Mouse (Mus musculus) limb, embryonic 12.5 days (tissue): ENCODE results near the gene Ctf2. TPM values are rescaled to one million over a fixed set of nuclear protein-coding genes. Genes with fewer than 3 reads are reported as not detected.
A peak's percentile ranks its signal among the peaks of the same experiment; 100 is the strongest.

Experiments used
- ATAC-seq: fragments of 200-750 bp; cut with Nextera tagmentation; 2 replicates; pipeline ENCODE4 v1.8.0; 2017; ENCODE audit warnings: low read depth, moderate TSS enrichment; ENCODE audit not compliant: insufficient number of reproducible peaks, insufficient read depth, low FRiP score, low TSS enrichment
- H3K27ac ChIP-seq: fragments of 300-500 bp; sonication (generic); 2 replicates; pipeline ENCODE4 v1.5.1; 2016; ENCODE audit warnings: mild to moderate bottlenecking, moderate library complexity
- H3K27me3 ChIP-seq: fragments of 300-500 bp; sonication (generic); 2 replicates; pipeline ENCODE4 v1.6.1; 2016; ENCODE audit warnings: mild to moderate bottlenecking, moderate library complexity
- H3K36me3 ChIP-seq: fragments of 300-500 bp; sonication (generic); 2 replicates; pipeline ENCODE4 v1.6.1; 2016; ENCODE audit warnings: mild to moderate bottlenecking, moderate library complexity
- H3K4me1 ChIP-seq: fragments of 300-500 bp; sonication (generic); replicated peaks from 2 replicates; pipeline ENCODE4 v1.6.1; 2016
- H3K4me2 ChIP-seq: fragments of 300-500 bp; sonication (generic); 2 replicates; pipeline ENCODE4 v1.6.1; 2016; ENCODE audit warnings: mild to moderate bottlenecking, moderate library complexity
- H3K4me3 ChIP-seq: fragments of 300-500 bp; sonication (generic); replicated peaks from 2 replicates; pipeline ENCODE4 v1.5.1; 2016; ENCODE audit warnings: mild to moderate bottlenecking
- H3K9ac ChIP-seq: fragments of 300-500 bp; sonication (generic); replicated peaks from 2 replicates; pipeline ENCODE4 v1.6.1; 2016; ENCODE audit warnings: mild to moderate bottlenecking, moderate library complexity
- H3K9me3 ChIP-seq: fragments of 300-500 bp; sonication (generic); 2 replicates; pipeline ENCODE4 v1.6.1; 2016; ENCODE audit warnings: mild to moderate bottlenecking, moderate library complexity
- WGBS: fragments of 180-500 bp; shearing (Covaris S2); methylation state at CpG from one replicate; pipeline ENCODE4 v1.1.7; 2016; 5-methylcytosine and 5-hydroxymethylcytosine counted together
- polyA plus RNA-seq: library from polyadenylated mRNA; unstranded; fragments of >200 nt; fragmentation: Nextera tagmentation; extraction: Ambion mirVana; gene quantifications from 2 replicates; pipeline ENCODE4 v1.2.1, GENCODE M21; 2016

The Ctf2 gene
- polyA plus RNA-seq, 1 experiment from 2014 or later: 0.60 TPM

- peak; percentile 35 for ATAC-seq
- no peaks in the 10 kb centered on the region for H3K27me3 ChIP-seq
- peak overlapping the region; percentile 96 for H3K27ac ChIP-seq
- WGBS: 3% methylated on average over 27 of the region's 27 CpGs
- peaks cover 36% of the 10 kb centered on the region for H3K4me1 ChIP-seq
- peak overlapping the region; percentile 92 for H3K4me2 ChIP-seq
- no peaks in the 10 kb centered on the region for H3K9me3 ChIP-seq
- H3K9ac ChIP-seq: peak overlapping the region; percentile 86
- H3K4me3 ChIP-seq: peak overlapping the region; percentile 67
- peaks cover 33% of the 10 kb centered on the region for H3K36me3 ChIP-seq
These were observed 38.3 kb upstream of the Ctf2 start for GRCm38 (mm10) chr7:127770039-127770905.

GRCm38 (mm10) chr7:127769651-127770038 lies 37.7 kb upstream of the Ctf2 start, which contains the start of gene Orai3:
Gene Orai3, plus strand, starts transcription at chr7:127769815.
- H3K4me1 ChIP-seq: peaks cover 36% of the 10 kb centered on the region
- no peaks in the 10 kb centered on the region for H3K27me3 ChIP-seq
- peaks cover 39% of the 10 kb centered on the region for H3K36me3 ChIP-seq
- peak; percentile 63 for ATAC-seq
- H3K9ac ChIP-seq: peak within 1 kb of the TSS; percentile 86
- peak within 1 kb of the TSS; percentile 96 for H3K27ac ChIP-seq
- H3K4me2 ChIP-seq: peak within 1 kb of the TSS; percentile 92
- WGBS: under 1% methylated on average over 24 of the region's 24 CpGs
- H3K4me3 ChIP-seq: peak within 1 kb of the TSS; percentile 67
- H3K9me3 ChIP-seq: no peaks in the 10 kb centered on the region

DNA sequence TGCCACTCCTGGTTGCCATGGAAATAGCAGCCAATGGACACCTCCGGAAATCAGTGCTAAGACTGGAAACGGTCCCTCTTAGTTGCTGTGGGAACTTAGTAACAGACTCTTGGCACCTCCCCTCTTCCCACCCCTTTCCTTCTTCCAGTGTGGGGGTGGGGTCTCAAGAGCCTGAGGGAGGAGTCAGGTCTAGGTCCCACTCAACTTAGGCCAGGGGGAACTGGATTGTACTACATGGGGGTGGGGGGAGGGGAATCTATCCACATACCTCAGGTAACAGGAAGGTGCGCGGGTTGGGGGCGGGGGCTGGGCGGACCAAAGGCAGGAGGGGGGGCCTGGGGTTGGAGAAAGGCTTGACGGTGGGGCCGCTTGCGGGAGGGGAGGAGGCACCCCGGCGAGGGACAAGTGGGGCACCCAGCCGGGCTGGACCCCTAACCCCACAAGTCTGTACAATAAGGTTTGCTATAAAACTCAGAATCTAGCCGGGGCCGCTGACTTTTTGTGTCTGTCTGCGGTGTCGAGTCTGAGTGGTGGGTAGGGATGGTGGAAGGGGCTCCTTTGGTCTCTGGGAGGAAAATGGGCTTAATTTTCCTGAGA lies 37.1 kb upstream of the Ctf2 start:
- peak overlapping the region; percentile 92 for H3K4me2 ChIP-seq
- peaks cover 45% of the 10 kb centered on the region for H3K36me3 ChIP-seq
- under 1% methylated on average over 16 of the region's 16 CpGs for WGBS
- H3K9ac ChIP-seq: peak overlapping the region; percentile 86
- H3K27ac ChIP-seq: peak overlapping the region; percentile 96
- H3K27me3 ChIP-seq: no peaks in the 10 kb centered on the region
- H3K4me1 ChIP-seq: peaks cover 35% of the 10 kb centered on the region
- H3K9me3 ChIP-seq: no peaks in the 10 kb centered on the region
- ATAC-seq: peak; percentile 87
- H3K4me3 ChIP-seq: peak overlapping the region; percentile 67

DNA sequence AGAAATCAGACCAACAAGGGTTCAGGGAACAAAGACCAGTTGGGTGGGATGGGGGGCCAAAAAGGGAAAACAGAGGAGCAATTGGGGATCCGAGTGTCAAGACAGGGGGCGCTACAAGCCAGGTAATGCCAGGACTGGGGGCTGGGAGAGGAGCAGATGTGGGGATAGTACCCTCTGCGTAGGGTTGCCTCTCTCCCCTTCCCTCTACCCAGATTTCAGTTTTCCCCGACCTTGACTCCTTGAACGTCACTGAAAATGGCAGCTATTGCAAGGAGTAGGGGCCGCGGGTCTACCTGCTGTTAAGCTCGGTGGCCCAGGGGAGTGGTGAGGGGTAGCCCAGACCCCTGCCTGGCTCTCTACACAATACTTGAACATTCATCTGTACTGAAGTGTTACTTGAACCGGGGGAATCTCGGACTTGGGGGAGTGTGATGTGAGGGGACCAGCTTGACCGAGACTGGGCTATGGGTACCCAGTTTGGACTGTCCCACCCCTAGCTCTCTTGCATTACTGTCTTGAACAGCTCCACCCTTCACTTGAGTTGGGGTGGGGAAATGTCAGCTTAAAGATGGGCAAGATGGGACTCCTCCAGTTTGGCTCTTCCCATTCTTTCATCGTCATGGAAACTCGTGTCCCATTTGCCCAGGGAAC lies 36.5 kb upstream of the Ctf2 start:
- ATAC-seq: peak; percentile 3
- Histone ChIP-seq H3K9me3 (no peaks in the 10 kb centered on the region), H3K36me3 (peaks cover 51% of the 10 kb centered on the region), H3K4me2 (peak overlapping the region; percentile 92), H3K4me3 (peak overlapping the region; percentile 67; the same call in 1 of the 2 replicates), H3K9ac (no peak overlapping the region), H3K27ac (peak overlapping the region; percentile 96), H3K27me3 (no peaks in the 10 kb centered on the region), H3K4me1 (peaks cover 29% of the 10 kb centered on the region)
- WGBS: 52% methylated on average over 13 of the region's 13 CpGs

DNA sequence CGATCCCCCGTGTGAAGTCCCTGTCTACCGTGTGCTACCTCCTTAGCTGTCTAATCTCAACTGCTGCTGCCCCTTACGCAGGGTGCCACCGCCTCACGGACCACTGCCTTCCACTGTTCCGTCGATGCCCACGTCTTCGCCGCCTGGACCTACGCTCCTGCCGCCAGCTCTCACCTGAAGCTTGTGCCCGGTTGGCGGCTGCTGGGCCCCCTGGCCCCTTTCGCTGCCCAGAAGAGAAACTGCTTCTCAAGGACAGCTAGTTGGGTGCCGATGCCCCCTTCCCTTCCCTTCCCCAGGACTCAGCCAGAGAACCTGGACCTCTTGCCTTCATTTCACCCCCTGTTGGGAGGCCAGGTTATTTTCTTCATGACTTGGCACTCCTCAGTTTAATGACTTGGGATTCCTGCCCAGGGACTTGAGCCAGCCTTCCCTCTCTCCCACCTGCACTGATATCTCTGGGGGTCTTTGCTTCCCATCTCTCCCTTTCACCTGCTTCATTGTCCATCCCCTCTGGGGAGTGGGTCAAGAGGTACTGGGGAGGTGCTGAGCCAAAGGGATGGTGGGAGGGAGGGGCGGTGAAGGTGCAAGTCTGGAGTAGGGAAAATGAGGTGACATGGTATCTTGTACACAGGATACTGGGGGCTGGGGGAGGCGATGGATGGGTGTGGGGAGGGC lies 35.8 kb upstream of the Ctf2 start:
- 93% methylated on average over 19 of the region's 19 CpGs for WGBS
- H3K36me3 ChIP-seq: peaks cover 56% of the 10 kb centered on the region
- no peak overlapping the region for H3K4me2 ChIP-seq
- no peak overlapping the region for H3K9ac ChIP-seq
- H3K9me3 ChIP-seq: no peaks in the 10 kb centered on the region
- peak overlapping the region; percentile 96; the same call in 1 of the 2 replicates for H3K27ac ChIP-seq
- no peak for ATAC-seq
- peaks cover 29% of the 10 kb centered on the region for H3K4me1 ChIP-seq
- H3K4me3 ChIP-seq: no peak overlapping the region
- H3K27me3 ChIP-seq: no peaks in the 10 kb centered on the region

- Histone ChIP-seq H3K4me3 (no peak overlapping the region), H3K9ac (no peak overlapping the region), H3K9me3 (no peaks in the 10 kb centered on the region), H3K4me1 (peaks cover 29% of the 10 kb centered on the region), H3K27me3 (no peaks in the 10 kb centered on the region), H3K36me3 (peaks cover 62% of the 10 kb centered on the region), H3K4me2 (no peak overlapping the region), H3K27ac (peak overlapping the region; percentile 96; the same call in 1 of the 2 replicates)
- WGBS: 81% methylated on average over 17 of the region's 17 CpGs
- no peak for ATAC-seq
These were observed 35.1 kb upstream of the Ctf2 start for GRCm38 (mm10) chr7:127766851-127767609.

- no peak overlapping the region for H3K27ac ChIP-seq
- H3K9me3 ChIP-seq: no peaks in the 10 kb centered on the region
- H3K27me3 ChIP-seq: no peaks in the 10 kb centered on the region
- no peak for ATAC-seq
- H3K9ac ChIP-seq: no peak overlapping the region
- H3K36me3 ChIP-seq: peaks cover 74% of the 10 kb centered on the region
- peaks cover 23% of the 10 kb centered on the region for H3K4me1 ChIP-seq
- no peak overlapping the region for H3K4me2 ChIP-seq
- no peak overlapping the region for H3K4me3 ChIP-seq
- WGBS: 92% methylated on average over 2 of the region's 2 CpGs
These were observed 33.8 kb upstream of the Ctf2 start for GRCm38 (mm10) chr7:127765756-127766155.

DNA sequence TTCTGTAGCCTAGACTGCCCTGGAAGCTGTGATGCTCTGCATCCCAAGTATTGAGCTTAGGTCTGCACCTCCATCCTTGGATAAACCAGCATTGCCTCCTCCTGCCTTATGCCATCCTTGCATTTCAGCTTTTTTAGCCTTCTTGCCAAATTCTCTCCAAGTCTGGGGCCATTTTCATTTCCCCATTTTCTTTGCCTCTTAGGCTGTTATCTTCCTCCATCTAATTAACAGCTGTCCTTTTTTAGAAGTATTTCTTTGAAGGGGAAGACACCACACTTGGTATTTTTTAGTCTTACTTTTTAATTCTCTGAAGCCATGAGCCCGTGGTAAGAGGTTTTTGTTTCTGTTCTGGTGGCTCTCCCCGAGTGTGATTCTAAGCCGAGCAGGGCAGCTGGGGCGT lies 31.7 kb upstream of the Ctf2 start:
- H3K4me2 ChIP-seq: no peak overlapping the region
- peaks cover 95% of the 10 kb centered on the region for H3K36me3 ChIP-seq
- H3K9me3 ChIP-seq: no peaks in the 10 kb centered on the region
- no peak overlapping the region for H3K9ac ChIP-seq
- 91% methylated on average over 4 of the region's 4 CpGs for WGBS
- no peak overlapping the region for H3K27ac ChIP-seq
- no peak overlapping the region for H3K4me3 ChIP-seq
- ATAC-seq: no peak
- peaks cover 19% of the 10 kb centered on the region for H3K4me1 ChIP-seq
- H3K27me3 ChIP-seq: no peaks in the 10 kb centered on the region

DNA sequence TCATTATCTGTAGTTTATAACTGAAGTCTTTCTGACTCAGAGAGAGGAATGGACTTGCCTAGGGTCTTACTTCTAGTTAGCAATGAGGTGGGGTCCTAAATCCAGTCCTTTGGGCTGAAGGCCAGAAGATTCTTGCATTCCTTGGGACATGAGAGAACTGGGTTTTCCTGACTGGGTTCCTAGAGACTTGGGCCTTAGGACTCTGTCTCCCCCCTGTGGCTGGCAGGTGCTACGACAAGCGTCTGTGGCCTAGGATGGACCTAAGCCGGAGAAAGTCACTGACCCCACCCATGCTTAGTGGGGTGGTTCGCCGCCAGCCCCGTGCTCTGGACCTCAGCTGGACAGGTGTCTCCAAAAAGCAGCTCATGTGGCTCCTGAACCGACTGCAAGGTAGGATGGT lies 29.1 kb upstream of the Ctf2 start:
- Histone ChIP-seq H3K27me3 (no peaks in the 10 kb centered on the region), H3K9ac (no peak overlapping the region), H3K4me3 (no peak overlapping the region), H3K27ac (no peak overlapping the region), H3K36me3 (peaks cover 96% of the 10 kb centered on the region), H3K4me2 (no peak overlapping the region), H3K4me1 (peaks cover 20% of the 10 kb centered on the region), H3K9me3 (no peaks in the 10 kb centered on the region)
- WGBS: 50% methylated on average over 7 of the region's 7 CpGs
- no peak; the same call in 1 of the 2 replicates for ATAC-seq

GRCm38 (mm10) chr7:127760478-127760877 lies 28.5 kb upstream of the Ctf2 start:
- no peaks in the 10 kb centered on the region for H3K9me3 ChIP-seq

More at GRCm38 (mm10) chr7:127760478-127760877, 28.5 kb upstream of the Ctf2 start:
- peaks cover 96% of the 10 kb centered on the region for H3K36me3 ChIP-seq
- H3K9ac ChIP-seq: no peak overlapping the region
- H3K27ac ChIP-seq: no peak overlapping the region
- H3K4me3 ChIP-seq: no peak overlapping the region
- no peak overlapping the region for H3K4me2 ChIP-seq
- H3K4me1 ChIP-seq: peaks cover 23% of the 10 kb centered on the region
- no peak for ATAC-seq
- H3K27me3 ChIP-seq: no peaks in the 10 kb centered on the region
- WGBS: 76% methylated on average over 3 of the region's 3 CpGs
